Mouse (Mus musculus) forelimb bud, embryonic 11.5 days (tissue): Measurements from ENCODE around the gene Ncapd2.

ENCODE experiments used
- DNase-seq: peaks from one replicate; pipeline ENCODE4 v3.0.0-alpha.2; 2012; ENCODE audit warnings: low read depth, low spot score

Gene Ncapd2

DNA sequence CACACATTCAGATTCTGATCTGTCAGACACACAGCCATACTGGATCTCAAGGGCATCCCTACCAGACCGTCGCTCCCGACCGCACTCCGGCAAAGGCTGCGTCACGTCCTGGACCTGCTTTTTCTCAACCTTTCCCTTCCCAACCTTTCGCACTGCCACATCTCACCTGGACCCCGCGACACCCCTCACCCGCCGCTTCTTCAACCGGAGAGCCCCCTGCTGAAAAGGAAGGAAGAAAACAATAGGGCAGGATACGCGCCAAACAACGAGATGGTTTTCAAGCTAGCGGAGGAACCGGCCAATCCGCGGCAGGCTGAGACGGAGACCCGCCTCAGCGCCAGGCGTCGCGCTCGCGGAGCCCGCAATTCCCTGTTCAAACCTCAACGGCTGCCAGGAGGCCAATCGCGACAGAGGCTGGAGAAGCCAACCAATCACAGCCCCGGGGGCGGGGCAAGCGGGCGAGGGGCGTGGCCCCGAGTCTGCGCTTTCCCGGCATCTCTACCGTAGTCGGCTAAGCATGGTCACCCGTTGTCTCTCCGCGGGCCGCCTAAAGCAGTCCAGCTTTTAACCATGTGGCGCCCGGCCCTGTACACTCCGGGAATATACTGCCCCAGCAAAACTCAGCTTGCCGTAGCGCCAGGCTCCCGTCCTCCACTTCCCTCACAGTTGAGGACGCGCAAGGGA, at the start of gene Ncapd2, which contains the start of gene Mrpl51:
Gene Ncapd2, minus strand, starts transcription at position 370 of the 684 bp plus-strand sequence.
Gene Mrpl51, plus strand, starts transcription at position 470 of the 684 bp plus-strand sequence.
- peak; percentile 98 for DNase-seq

DNA sequence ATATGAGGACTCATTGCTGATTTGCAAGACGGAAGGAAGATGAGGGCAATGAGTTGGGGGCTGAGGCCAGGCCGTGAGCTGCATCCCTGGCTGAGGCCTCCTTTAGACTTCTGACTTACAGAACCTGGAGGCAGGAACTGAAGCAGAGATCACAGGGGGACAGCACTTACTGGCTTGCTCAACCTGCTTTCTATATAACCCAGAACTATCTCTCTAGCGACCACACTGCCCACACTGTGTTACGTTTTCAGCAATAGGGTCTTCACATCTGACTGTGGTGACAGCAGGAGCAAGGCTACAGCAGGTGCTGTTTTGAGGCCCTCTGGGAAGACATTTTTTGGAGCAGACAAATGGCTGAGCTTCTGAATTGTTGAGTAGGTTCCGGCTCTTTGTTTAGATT, 49.1 kb upstream of the Ncapd2 start:
- no peak for DNase-seq

DNA sequence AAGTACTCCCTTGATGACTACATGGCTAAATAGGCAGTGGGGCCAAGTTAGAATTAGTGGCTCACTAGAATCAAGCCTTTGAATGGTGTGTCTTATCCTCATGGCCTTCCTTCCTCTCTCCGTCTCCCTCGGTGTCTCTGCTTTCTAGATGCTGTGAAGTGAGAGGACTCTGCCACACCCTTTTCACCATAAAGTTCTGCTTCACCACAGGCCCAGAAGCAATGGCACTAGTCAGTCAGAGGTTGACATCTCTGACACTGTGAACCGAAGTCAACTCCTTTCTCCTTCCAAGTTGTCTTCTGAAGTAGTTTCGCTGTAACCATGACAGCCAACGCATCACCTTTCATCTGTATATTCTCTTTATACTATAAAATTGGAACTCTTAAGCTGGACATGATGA, 48.0 kb upstream of the Ncapd2 start:
- DNase-seq, result no peak

DNA sequence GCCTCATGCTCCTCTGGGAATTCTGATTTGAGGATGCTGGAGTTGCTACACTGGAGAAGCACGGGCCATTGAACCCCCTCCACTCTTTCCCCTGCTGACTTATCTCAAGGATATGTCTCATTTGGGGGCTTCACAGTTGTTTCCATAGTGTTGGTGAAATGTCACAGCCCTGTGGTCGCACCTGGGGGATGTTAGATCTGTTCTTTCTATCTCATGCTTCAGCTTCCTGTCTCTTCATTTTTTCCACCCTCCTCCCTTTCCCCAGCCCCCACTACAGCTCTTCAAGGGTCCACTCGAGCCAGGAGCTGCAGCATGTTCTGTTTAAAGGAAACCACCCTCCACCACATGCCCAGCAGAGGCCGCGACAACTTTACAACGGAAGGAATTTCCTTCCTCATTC, 46.9 kb upstream of the Ncapd2 start:
- DNase-seq, result no peak

DNA sequence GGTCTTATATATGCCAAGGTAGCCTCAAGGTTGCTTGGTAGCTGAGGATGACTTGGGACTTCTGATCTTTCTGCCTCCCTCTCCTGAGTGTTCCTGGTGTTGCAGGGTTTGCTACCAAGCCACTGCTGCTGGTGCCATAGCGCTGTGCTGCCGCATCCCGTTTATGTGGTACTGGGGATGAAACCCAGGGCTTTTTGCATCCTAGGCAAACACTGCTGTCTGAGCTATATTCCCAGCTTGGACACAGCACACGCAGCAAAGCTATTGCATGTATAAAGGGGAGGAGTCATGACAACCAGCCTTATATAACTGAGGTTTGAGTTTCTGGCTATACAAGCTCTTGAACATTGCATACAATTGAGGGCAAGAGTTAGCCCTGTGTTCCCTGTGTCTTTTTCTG, 45.9 kb upstream of the Ncapd2 start:
- no peak for DNase-seq

DNA sequence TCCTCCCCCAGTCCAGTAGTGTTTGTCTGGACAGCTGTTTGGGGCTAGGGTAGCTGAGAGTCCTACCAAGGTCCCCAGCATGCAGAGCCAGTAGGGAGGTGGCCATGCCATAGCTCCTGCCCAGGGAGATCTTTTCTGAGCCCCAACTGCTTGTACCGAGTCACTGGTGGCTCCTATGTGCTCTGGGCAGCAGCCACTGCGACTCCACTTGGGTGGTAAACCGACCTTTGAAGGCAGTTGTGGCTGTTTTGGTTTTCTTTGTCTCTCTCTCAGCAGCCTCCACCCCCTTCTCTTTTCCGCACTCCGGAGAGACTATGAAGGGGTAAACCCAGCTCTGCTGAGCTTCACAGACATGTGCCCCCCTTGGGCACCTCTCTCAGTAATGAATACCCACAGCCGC, 45.3 kb upstream of the Ncapd2 start, which contains the start of gene Cd27:
Gene Cd27, minus strand, starts transcription at position 229 of the 400 bp plus-strand sequence.
- DNase-seq, result no peak

DNA sequence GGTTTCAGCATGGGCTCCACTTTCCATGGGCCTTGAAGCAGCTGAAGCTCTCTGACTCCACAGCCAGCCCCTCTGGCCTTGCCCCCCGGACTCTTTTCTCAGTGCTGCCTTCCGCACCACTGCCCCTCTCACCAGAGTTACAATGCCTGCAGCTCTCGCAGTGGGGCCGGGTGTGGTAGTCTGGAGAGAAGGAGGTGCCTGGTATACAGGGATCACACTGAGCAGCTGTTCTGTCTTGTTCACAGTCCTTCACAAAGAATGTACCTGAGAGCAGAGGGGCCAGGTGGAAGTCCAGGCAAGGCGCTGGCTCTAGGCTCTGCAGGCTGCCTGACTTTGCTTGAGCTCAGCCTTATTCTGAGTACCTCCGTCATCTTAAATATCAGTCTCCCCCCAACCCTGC, 44.8 kb upstream of the Ncapd2 start:
- DNase-seq, result no peak

DNA sequence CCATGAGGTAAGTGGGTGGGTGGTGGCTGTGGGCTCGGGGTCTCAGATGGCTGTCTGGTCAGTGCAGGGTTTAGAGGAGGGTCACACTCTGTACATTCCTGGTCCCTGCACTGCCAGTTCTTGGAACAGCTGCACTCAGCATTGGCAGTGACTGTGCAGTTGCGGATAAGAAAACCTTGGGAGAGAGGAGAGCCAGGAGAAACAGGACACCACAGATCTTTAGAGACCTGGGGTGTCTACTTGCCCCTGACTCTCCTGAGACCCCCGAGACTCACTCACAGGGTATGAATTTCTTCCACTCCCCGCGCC, 43.0 kb upstream of the Ncapd2 start:
- no peak for DNase-seq

DNA sequence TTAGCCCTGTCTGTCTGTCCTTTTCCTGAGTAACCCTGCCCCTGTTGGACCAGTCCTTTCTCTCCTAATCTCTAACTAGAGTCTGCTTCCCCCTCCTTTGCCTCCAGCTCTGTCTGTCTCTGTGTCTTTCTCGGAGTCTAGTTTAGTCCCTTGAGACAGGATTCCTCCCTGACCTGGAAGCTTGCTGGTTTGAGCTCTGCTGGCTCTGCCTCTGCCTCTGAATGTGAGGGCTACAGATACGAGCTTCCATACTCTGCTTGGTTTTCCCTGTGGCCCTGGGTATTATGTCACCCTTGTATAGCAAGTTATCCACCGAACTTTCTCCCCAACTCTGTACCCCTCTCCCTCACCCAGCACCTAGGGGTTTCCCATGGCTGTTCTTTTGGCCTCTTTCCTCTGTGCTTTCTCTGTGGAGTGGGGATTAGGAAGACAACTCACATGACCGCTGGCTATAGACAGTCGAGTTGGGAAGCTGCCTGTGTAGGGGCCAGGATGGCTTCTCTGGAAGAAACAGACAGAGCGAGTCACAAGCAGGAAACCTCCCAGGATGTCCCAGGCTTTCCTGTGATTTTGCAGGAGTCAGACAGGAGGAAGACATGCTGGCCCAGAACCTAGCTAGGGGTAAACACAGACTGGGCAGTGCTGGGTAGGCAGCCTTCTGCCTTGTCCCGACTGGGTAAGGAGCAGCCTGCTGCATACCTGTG, 42.5 kb upstream of the Ncapd2 start:
- no peak for DNase-seq

DNA sequence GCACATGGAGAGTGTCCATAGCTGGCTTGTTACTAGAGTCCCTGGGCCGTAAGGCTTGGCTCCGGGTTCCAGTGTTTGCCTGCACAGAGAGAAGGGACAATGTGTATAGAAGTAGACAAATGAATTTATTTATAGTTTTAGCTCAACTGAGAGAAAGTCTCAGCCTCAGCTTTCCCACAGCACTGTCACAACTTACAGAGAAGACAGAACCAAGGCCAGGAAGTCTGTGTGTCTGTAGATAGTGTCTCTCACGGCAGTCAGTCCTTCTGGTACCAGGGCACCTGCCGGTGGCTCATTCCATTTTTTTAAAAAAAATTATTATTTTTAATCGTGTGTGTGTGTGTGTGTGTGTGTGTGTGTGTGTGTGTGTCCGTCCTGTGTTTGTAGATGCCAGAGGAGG, 41.0 kb upstream of the Ncapd2 start:
- DNase-seq, result no peak

DNA sequence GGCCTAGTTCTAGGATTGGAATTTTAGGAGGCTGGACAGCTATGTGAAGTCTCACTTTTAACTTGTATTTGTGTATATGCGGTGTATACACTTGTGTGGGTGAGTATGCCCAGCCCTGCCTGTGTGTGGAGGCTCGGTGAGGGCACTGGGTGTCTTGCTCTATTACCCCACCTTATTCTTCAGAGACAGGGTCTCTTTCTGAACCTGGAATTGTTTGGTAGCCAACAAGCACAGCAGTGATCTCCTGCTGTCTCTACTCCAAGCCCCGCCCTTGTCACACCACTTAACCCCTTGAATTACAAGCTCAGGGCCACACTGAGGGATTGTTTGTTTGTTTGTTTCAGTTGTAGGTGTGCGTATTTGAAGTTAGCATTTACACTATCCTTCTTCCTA, 40.5 kb upstream of the Ncapd2 start:
- no peak for DNase-seq

DNA sequence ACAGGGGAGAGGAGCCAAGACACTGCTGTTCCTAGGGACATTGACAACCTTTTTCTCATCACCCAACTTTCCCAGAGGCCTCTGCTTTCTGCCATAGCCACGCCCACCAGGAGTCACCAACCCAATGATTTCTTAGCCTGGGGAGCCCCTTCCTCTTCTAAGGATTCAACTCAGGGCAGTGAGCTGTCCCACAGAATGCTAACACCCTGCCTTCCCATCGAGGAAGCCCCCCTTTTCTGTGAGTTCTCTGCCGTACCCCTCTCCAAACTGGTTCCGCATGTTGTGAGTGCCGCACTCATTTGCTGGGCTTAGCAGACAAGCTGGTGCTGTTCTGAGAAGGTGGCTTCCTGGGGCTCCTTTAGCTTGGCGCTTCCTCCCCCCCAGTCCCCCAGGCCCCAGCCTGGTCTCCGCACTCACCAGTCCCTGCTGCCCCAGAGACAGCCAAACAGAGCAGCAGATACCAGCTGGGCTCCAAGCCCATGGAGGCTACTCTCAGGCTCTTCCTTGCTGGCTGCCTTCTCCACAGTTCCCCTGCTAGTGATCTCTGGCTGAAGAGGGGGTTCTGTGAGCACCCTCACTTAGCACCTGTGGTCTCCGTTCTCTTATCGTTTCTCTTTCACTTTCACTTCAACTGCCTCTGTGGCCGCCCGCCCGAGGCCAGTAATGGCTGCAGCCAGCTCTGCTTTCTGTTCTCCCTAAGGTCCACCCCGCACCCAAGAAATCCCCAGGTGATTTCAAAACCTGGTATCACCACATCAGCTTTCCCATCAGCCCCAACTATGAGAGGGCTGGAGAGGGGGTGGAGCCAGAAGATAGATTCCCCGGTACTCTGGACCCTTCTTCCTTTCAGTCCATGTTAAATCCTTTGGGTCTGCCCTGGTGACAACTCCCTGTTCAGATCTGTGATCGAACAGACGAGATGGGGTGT, 39.9 kb upstream of the Ncapd2 start, which contains the start of gene Tapbpl:
Gene Tapbpl, minus strand, starts transcription at position 744 of the 928 bp plus-strand sequence.
- no peak for DNase-seq

DNA sequence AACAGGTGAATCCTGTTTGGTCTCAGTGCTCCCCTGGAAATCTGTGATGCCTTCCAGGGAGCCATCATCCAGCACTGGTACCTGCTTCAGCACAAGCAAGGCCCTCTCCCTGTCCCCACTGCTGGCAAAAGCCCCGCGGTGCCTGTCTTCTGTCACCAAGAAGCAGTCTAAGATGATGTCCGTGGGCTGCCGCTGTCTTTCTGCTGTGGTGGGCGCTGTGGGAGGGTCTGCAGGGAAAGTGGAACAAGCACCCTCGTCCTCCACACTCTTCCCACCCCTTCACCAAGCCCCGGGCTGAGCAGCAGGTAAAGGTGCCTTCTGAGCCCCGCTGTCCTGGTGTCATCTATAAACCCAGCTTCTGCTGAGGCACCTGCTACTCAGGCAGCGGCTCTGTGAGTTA, 39.1 kb upstream of the Ncapd2 start:
- no peak for DNase-seq

DNA sequence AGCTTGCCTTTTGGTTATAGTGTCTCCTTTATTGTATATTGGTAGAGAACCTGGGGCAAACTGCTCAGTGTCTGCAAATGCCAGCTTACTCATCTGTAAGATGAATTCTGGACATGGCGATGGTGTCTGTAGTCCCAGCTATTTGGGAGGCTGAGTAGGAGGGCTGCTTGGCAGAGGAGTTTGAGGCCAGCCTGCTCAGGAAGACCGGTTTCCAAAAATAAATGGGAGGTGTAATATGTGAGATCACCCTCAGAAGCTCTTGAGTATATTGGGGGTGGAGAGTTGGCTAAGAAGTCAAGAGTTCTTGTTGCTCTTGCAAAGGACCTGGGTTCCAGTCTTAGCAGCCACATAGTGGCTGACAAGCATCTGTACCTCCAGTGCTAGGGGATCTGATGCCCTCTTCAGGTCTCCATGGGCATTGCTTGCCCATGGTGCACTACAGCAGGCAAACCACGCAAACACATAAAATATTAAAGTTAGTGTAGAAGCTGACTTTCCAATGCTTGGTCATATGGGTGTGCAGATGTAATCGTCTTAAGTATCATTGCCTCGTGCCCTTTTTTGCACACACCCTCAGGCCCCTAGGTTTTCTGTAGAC, 34.1 kb upstream of the Ncapd2 start:
- DNase-seq, result no peak

DNA sequence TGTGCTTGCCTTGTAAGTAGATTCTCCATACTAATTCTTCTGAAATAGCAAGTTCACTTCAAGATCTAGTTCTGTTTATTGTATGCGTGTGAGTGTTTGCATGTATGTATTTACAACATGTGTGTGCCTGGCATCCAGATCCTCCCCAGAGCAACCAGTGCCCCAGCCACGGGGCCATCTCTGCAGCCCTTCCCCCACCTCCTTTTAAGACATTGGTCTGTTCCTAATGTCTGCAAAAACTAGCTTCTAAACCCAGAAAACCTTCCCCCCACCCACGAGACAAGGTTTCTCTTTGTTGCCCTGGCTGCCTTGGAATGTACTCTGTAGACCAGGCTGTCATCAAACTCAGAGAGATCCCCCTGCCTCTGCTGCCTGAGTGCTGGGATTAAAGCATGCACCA, 31.1 kb upstream of the Ncapd2 start:
- no peak for DNase-seq

DNA sequence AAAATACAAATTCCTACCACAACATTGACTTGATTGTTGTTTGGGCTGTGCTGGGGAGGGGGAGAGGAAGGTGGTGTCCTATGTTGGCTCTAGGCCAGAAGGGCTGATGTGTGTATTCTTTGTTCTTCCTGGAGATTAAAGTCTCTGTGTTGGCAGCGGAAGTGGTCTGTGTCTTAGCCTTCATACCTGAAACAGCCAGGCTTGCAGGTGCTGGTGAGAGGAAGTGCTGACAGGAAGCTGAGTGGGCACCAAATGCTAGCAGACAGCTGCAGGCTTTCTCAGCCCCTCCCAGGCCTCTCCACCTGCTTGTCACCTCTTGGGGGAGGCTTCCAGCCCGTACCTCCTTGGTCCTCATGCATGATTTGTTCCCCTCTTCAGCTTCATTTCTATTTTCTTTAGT, 30.6 kb upstream of the Ncapd2 start:
- no peak for DNase-seq

DNA sequence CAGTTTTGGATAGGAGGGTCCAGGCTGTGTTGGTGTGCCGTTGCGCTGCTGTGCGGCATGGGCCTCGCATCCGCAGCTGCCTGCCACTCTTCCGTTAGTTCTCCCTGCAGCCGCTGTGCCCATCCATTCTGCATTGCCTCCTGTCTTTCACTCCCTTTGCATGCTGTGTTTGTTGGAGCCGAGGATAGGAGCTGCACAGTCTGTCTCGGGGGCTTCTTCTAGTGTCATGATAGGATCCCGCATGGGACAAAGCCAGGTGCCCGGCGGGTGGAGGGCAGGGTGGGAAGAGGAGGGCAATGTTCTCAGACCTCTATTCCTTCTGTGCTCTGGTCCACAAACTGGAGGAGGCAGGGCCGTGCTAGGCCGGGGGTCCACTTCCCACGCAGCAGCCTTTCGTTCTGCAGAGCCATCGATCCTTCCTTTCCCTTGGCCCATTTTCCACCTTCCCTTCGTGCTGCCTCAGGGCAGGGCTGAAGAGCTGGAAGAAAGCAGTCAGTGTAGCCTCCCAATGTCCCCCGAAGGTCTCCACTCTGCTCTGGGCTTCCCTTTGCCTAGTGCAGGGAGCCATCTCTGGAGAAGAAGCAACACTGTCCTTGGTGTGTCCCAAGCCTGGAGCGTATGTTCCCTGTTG, 29.7 kb upstream of the Ncapd2 start:
- DNase-seq, result no peak

DNA sequence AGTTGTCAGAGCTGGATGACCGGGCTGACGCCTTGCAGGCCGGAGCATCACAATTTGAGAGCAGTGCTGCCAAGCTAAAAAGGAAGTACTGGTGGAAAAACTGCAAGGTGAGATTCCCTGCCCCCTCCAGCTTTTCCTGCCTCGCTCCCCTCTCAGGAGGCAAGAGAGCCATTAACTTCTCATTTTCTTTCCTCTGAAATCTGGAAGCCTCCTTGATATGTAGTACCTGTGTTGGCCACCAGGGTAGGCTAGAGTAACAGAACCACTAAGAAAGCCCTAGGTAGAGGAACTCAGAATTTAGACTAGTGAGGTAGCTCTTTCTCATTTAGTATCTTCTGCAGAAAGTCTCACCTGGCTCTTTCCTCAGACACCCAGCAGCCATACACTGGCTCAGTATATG, 27.5 kb upstream of the Ncapd2 start:
- DNase-seq, result peak; percentile 67

DNA sequence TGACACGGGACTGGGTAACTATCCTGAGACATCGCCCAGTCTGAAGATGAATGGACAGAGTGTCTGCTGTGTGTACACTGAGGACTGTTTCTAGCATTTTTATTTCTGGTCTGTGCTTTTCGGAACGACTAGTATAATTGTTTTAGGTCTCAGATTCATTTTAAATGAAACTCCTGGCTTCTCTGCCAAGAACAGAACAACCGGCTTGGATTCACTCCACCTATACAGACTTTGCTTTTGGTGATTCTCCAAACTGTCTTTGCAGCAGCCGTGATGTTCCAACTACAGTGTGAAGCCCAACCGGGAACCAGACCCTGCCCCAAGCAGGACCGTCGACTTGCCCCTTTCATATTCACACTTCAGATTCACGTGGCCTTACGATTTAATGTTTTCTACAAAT, 26.4 kb upstream of the Ncapd2 start:
- DNase-seq, result no peak

DNA sequence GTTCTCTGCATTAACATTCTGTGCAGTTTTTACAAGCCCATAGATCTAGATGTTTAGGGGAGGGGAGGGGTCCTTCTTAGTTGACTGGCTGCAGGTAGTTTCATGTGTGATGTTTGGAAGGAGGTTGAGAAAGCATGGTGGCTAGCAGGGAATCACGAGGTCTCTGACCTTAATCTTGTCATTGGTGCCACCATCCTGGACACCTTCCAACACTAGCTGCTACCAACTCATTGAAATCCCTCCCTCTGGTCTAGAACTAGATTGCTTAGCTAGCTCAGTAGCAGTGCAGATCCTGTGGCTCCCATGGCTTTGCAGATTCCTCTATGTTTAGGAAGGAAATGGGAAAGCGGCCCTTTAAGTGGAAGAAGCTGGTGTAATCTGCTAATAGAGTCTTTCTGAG, 25.4 kb upstream of the Ncapd2 start:
- DNase-seq, result no peak

DNA sequence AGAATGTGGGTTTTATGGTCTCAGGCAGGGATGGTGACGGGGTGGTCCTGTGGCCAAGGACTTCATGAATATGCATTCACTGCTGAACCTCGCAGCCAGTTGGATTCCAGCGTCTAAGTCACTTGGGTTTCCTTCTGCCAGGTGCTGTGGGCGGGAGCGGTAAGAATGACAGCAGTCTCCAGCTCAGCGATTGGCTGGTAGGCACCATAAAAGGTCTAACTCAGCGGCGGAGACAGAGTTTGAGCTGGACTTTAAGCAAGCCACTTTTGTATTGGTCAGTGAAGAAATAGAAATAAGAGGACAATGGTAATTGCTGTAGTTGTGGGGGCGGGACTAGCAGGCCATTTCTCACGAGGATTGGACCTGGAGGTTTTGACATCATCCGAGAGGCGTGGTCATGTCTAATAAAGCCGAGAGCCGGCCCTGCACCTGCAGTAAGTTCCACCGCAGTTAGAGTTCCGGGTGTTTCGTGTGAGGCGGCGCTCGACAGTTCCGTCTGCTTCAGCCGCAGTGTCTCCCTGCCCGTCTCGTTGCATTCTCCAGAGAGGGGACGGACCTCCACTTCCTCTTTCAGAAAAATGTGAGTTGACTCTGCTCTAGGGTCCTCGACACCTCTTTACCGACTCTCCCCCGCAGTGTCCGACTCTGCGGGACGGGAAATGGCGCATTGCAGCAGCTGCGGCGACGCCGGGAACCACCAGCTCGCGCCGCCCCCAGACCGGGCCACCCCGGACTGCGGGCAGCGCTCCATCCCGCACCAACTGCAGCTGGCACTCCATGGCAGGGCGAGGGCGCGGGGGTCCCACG, 23.9 kb upstream of the Ncapd2 start, which contains the start of gene Vamp1:
Gene Vamp1, plus strand, starts transcription at position 404 of the 807 bp plus-strand sequence.
- peak; percentile 96 for DNase-seq
